17 mouse cellular contexts compared by ENCODE assay signal in the genomic region with DNA sequence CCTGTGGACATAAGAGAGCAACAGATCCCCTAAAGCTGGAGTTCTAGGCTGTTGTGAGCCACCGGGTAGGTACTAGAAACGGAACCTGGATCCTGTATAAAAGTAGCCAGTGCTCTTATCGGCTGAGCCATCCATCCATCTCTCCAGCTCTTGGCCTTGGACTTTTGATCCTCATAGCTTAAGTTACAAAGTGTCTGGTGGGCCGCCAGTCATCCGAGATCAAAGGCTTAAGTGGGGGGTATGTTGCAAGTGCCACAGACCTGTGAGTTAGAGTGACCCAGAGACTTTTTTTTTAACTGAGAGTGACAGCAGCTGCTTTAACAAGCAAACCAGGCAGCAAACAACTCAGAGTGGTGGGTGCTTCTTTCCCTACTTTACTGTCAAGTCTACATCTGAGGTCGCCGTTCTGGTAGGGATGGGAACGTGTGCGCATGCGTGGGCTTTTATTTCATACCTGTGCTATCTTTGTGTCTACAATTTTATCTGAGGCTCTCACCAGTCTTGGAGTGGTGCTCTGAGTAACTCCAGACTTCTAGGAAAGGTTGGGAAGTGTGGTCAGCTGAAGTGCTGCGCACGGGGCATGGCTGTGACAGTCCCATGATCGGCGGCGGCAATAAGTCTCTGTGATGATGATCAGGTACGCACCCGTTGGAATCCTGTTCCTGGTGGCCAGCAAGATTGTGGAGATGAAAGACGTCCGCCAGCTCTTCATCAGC. TPM values are rescaled to one million over a fixed set of nuclear protein-coding genes. Genes with fewer than 3 reads are reported as not detected.
A peak's percentile ranks its signal among the peaks of the same experiment; 100 is the strongest.
DNase-seq lines count a peak whose midpoint lies in the region; ATAC-seq and TF ChIP-seq lines count a peak whose summit lies in the region.
"Had no signal": no experiment of that assay in that cellular context is flagged by ENCODE, and none has a peak within 500 bp of the region (broad histone marks: within the 10 kb centered on the region; RNA-seq: fewer than 3 reads in every experiment).

No protein-coding gene starts in this region.

- WGBS in heart, embryonic 11.5 days (ENCODE audit: insufficient replicate concordance): 58% methylated on average over 19 of the region's 19 CpGs
- WGBS in intestine, embryonic 15.5 days: 72% methylated on average over 19 of the region's 19 CpGs
- WGBS in liver, embryonic 16.5 days (ENCODE audit: insufficient replicate concordance): 90% methylated on average over 19 of the region's 19 CpGs
- 96% methylated on average over 19 of the region's 19 CpGs for WGBS in forebrain, embryonic 10.5 days

- H3K36me3 ChIP-seq in heart, embryonic 11.5 days (ENCODE audit: control insufficient read depth, insufficient read depth, low read length): peaks cover 12% of the 10 kb centered on the region
- H3K36me3 ChIP-seq in intestine, embryonic 15.5 days: peaks cover 8% of the 10 kb centered on the region; the same call in 1 of the 2 replicates
- peaks cover 90% of the 10 kb centered on the region for H3K36me3 ChIP-seq in liver, embryonic 16.5 days (ENCODE audit: control insufficient read depth, insufficient read depth)
- H3K36me3 ChIP-seq in forebrain, embryonic 10.5 days (replicated peaks): peaks cover 97% of the 10 kb centered on the region

- 0 out of 2 replicates have a peak, but pooled peaks have one; percentile 28 for ATAC-seq in heart, embryonic 11.5 days (replicated peaks; ENCODE audit: insufficient number of reproducible peaks, low FRiP score, low TSS enrichment)
- peak; percentile 38; the same call in 1 of the 2 replicates for ATAC-seq in intestine, embryonic 15.5 days
- ATAC-seq in liver, embryonic 16.5 days (ENCODE audit: low read depth): no peak

- H3K9me3 ChIP-seq in heart, embryonic 11.5 days (replicated peaks; ENCODE audit: control insufficient read depth, low read length): no peaks in the 10 kb centered on the region
- H3K9me3 ChIP-seq in intestine, embryonic 15.5 days: no peaks in the 10 kb centered on the region
- no peaks in the 10 kb centered on the region for H3K9me3 ChIP-seq in liver, embryonic 16.5 days (replicated peaks; ENCODE audit: control insufficient read depth, low read length)
- no peaks in the 10 kb centered on the region for H3K9me3 ChIP-seq in forebrain, embryonic 10.5 days
- H3K9me3 ChIP-seq: embryonic facial prominence, embryonic 10.5 days; limb, embryonic 10.5 days; megakaryocyte, embryonic 14.5 days; neural tube, embryonic 12.5 days had no signal

- peak overlapping the region; percentile 10; the same call in 1 of the 2 replicates for H3K4me3 ChIP-seq in heart, embryonic 11.5 days (ENCODE audit: low read depth, low read length)
- no peak overlapping the region for H3K4me3 ChIP-seq in intestine, embryonic 15.5 days (replicated peaks)
- H3K4me3 ChIP-seq in liver, embryonic 16.5 days (ENCODE audit: low read depth, low read length): 0 out of 2 replicates have a peak overlapping the region, but pooled peaks have one; percentile 17
- H3K4me3 ChIP-seq in layer of hippocampus, adult 2 months: no peak overlapping the region
- H3K4me3 ChIP-seq in forebrain, embryonic 10.5 days: no peak overlapping the region
- H3K4me3 ChIP-seq: embryonic facial prominence, embryonic 10.5 days; limb, embryonic 10.5 days; megakaryocyte, embryonic 14.5 days; neural tube, embryonic 12.5 days had no signal

- peak overlapping the region; percentile 22; the same call in 1 of the 2 replicates for H3K27ac ChIP-seq in heart, embryonic 11.5 days (ENCODE audit: low read depth, low read length)
- H3K27ac ChIP-seq in intestine, embryonic 15.5 days: no peak overlapping the region
- no peak overlapping the region for H3K27ac ChIP-seq in liver, embryonic 16.5 days (ENCODE audit: low read length)
- no peak overlapping the region for H3K27ac ChIP-seq in layer of hippocampus, adult 2 months
- no peak overlapping the region for H3K27ac ChIP-seq in forebrain, embryonic 10.5 days
- H3K27ac ChIP-seq: embryonic facial prominence, embryonic 10.5 days; limb, embryonic 10.5 days; neural tube, embryonic 12.5 days had no signal

- DNase-seq in heart, adult 11 months: no peak
- DNase-seq in lung, postnatal 25 days (ENCODE audit: low spot score): peak; percentile 57
- DNase-seq in urinary bladder, postnatal 10 days (ENCODE audit: low spot score): no peak
- no peak for DNase-seq in layer of hippocampus, adult 2 months (ENCODE audit: low spot score in 2 of 2)
- no peak for DNase-seq in forebrain, embryonic 10.5 days (ENCODE audit: extremely low spot score, low spot score)
- DNase-seq: adrenal gland, postnatal 36 days; cerebellum, postnatal 10 days; kidney, postnatal 10 days; layer of hippocampus, postnatal 36 days; right cerebral cortex, postnatal 4 days had no signal

- no peaks in the 10 kb centered on the region for H3K27me3 ChIP-seq in heart, embryonic 11.5 days (ENCODE audit: control insufficient read depth, insufficient read depth, low read length)
- H3K27me3 ChIP-seq in intestine, embryonic 15.5 days (replicated peaks): no peaks in the 10 kb centered on the region
- no peaks in the 10 kb centered on the region for H3K27me3 ChIP-seq in liver, embryonic 16.5 days (ENCODE audit: control insufficient read depth, insufficient read depth, low read depth, low read length)
- no peaks in the 10 kb centered on the region for H3K27me3 ChIP-seq in forebrain, embryonic 10.5 days (ENCODE audit: poor library complexity, severe bottlenecking)
- H3K27me3 ChIP-seq: megakaryocyte, embryonic 14.5 days; neural tube, embryonic 12.5 days had no signal

- H3K4me1 ChIP-seq in heart, embryonic 11.5 days (ENCODE audit: control insufficient read depth, insufficient read depth, low read length): no peaks in the 10 kb centered on the region
- peaks cover 10% of the 10 kb centered on the region for H3K4me1 ChIP-seq in intestine, embryonic 15.5 days (replicated peaks)
- no peaks in the 10 kb centered on the region; the same call in 1 of the 2 replicates for H3K4me1 ChIP-seq in liver, embryonic 16.5 days (ENCODE audit: control insufficient read depth, low read depth, low read length)
- no peaks in the 10 kb centered on the region for H3K4me1 ChIP-seq in forebrain, embryonic 10.5 days
- H3K4me1 ChIP-seq: limb, embryonic 10.5 days; neural tube, embryonic 12.5 days had no signal

- TF ChIP-seq CTCF in layer of hippocampus, adult 2 months (conservative IDR thresholded peaks at IDR 0.05): no peak

- no peak overlapping the region for H3K9ac ChIP-seq in heart, embryonic 11.5 days (ENCODE audit: low read depth, low read length)
- no peak overlapping the region for H3K9ac ChIP-seq in intestine, embryonic 15.5 days
- H3K9ac ChIP-seq in liver, embryonic 16.5 days (ENCODE audit: low read depth, low read length): no peak overlapping the region
- H3K9ac ChIP-seq: neural tube, embryonic 12.5 days had no signal

- H3K4me2 ChIP-seq in heart, embryonic 11.5 days: peak overlapping the region; percentile 49
- no peak overlapping the region for H3K4me2 ChIP-seq in intestine, embryonic 15.5 days (replicated peaks)
- 0 out of 2 replicates have a peak overlapping the region, but pooled peaks have one; percentile 12 for H3K4me2 ChIP-seq in liver, embryonic 16.5 days (ENCODE audit: low read depth, low read length)
- H3K4me2 ChIP-seq: neural tube, embryonic 12.5 days had no signal

RNA-seq across cellular contexts. Expression of gene Slc1a5, which starts 12.0 kb away (rescaled TPM):
- polyA plus RNA-seq in heart, embryonic 11.5 days (2014; fragmentation: Nextera tagmentation; extraction: Ambion mirVana): 26.9 and 30.1 TPM in 2 replicates
- 61.8 and 64.0 TPM in 2 replicates for polyA plus RNA-seq in intestine, embryonic 15.5 days (2015; fragmentation: Nextera tagmentation; extraction: Ambion mirVana)
- 101 and 119 TPM in 2 replicates for polyA plus RNA-seq in liver, embryonic 16.5 days (2015; fragmentation: Nextera tagmentation; extraction: Ambion mirVana)
- total RNA-seq in layer of hippocampus, adult 2 months (2021): 1 to 10 TPM; 3.5 to 4.7 TPM
- 44.3 and 46.2 TPM in 2 replicates for polyA plus RNA-seq in forebrain, embryonic 10.5 days (2016; fragmentation: Nextera tagmentation; extraction: Ambion mirVana)

RNA-seq across cellular contexts. Expression of gene Strn4, which starts 22.5 kb away (rescaled TPM):
- 81.4 and 86.8 TPM in 2 replicates for polyA plus RNA-seq in heart, embryonic 11.5 days (2014; fragmentation: Nextera tagmentation; extraction: Ambion mirVana)
- polyA plus RNA-seq in intestine, embryonic 15.5 days (2015; fragmentation: Nextera tagmentation; extraction: Ambion mirVana): 77.3 and 85.5 TPM in 2 replicates
- polyA plus RNA-seq in liver, embryonic 16.5 days (2015; fragmentation: Nextera tagmentation; extraction: Ambion mirVana): 27.4 and 29.8 TPM in 2 replicates
- total RNA-seq in layer of hippocampus, adult 2 months (2021): 100 to 1,000 TPM; 286 to 314 TPM
- 120 and 122 TPM in 2 replicates for polyA plus RNA-seq in forebrain, embryonic 10.5 days (2016; fragmentation: Nextera tagmentation; extraction: Ambion mirVana)

RNA-seq across cellular contexts. Expression of gene Fkrp, which starts 23.4 kb away (rescaled TPM):
- 25.6 and 27.7 TPM in 2 replicates for polyA plus RNA-seq in heart, embryonic 11.5 days (2014; fragmentation: Nextera tagmentation; extraction: Ambion mirVana)
- polyA plus RNA-seq in intestine, embryonic 15.5 days (2015; fragmentation: Nextera tagmentation; extraction: Ambion mirVana): 25.1 and 25.6 TPM in 2 replicates
- polyA plus RNA-seq in liver, embryonic 16.5 days (2015; fragmentation: Nextera tagmentation; extraction: Ambion mirVana): 7.8 and 8.9 TPM in 2 replicates
- total RNA-seq in layer of hippocampus, adult 2 months (2021): 10 to 100 TPM; 46.7 to 49.5 TPM
- 26.3 and 27.2 TPM in 2 replicates for polyA plus RNA-seq in forebrain, embryonic 10.5 days (2016; fragmentation: Nextera tagmentation; extraction: Ambion mirVana)

RNA-seq across cellular contexts. Expression of gene Prkd2, which starts 49.5 kb away (rescaled TPM):
- polyA plus RNA-seq in heart, embryonic 11.5 days (2014; fragmentation: Nextera tagmentation; extraction: Ambion mirVana): 10.8 and 11.6 TPM in 2 replicates
- polyA plus RNA-seq in intestine, embryonic 15.5 days (2015; fragmentation: Nextera tagmentation; extraction: Ambion mirVana): 9.7 and 12.5 TPM in 2 replicates
- polyA plus RNA-seq in liver, embryonic 16.5 days (2015; fragmentation: Nextera tagmentation; extraction: Ambion mirVana): 2.8 and 3.6 TPM in 2 replicates
- total RNA-seq in layer of hippocampus, adult 2 months (2021): 1 to 10 TPM; 6.5 to 7.3 TPM
- 9.6 and 10.7 TPM in 2 replicates for polyA plus RNA-seq in forebrain, embryonic 10.5 days (2016; fragmentation: Nextera tagmentation; extraction: Ambion mirVana)

RNA-seq across cellular contexts. Expression of gene Ap2s1, which starts 55.0 kb away (rescaled TPM):
- polyA plus RNA-seq in heart, embryonic 11.5 days (2014; fragmentation: Nextera tagmentation; extraction: Ambion mirVana): 256 TPM in 2 replicates
- polyA plus RNA-seq in intestine, embryonic 15.5 days (2015; fragmentation: Nextera tagmentation; extraction: Ambion mirVana): 248 and 256 TPM in 2 replicates
- 151 and 155 TPM in 2 replicates for polyA plus RNA-seq in liver, embryonic 16.5 days (2015; fragmentation: Nextera tagmentation; extraction: Ambion mirVana)
- total RNA-seq in layer of hippocampus, adult 2 months (2021): 100 to 1,000 TPM; 237 to 271 TPM
- 249 and 254 TPM in 2 replicates for polyA plus RNA-seq in forebrain, embryonic 10.5 days (2016; fragmentation: Nextera tagmentation; extraction: Ambion mirVana)

Comparison
In these comparisons a context has a peak if more than half of its experiments do, and no peak if none do; other contexts are left out.
1. H3K4me3 ChIP-seq: peak in heart, embryonic 11.5 days (single experiment) and liver, embryonic 16.5 days (single experiment); none in intestine, embryonic 15.5 days (single experiment), layer of hippocampus, adult 2 months (single experiment) and forebrain, embryonic 10.5 days (single experiment).